Mouse (Mus musculus) heart, postnatal 0 days (tissue): ENCODE results near the gene Fbxw2. TPM values are rescaled to one million over a fixed set of nuclear protein-coding genes. Genes with fewer than 3 reads are reported as not detected.
"Not testable (repeated sequence)": the region's sequence is repeated elsewhere in the genome, so short reads cannot be mapped to it uniquely, and the experiment has no call there.

Experiments
- ATAC-seq: fragments of 200-750 bp; cut with Nextera tagmentation; 2 replicates; pipeline ENCODE4 v1.8.0; 2017; ENCODE audit warnings: low read depth, moderate number of reproducible peaks, moderate library complexity; ENCODE audit not compliant: insufficient read depth
- DNase-seq: peaks from one replicate; pipeline ENCODE4 v3.0.0-alpha.2; 2016; ENCODE audit warnings: low spot score
- H3K27ac ChIP-seq: fragments of 300-500 bp; sonication (generic); 2 replicates; pipeline ENCODE4 v1.5.1; 2014; ENCODE audit warnings: low read depth, mild to moderate bottlenecking
- H3K27me3 ChIP-seq: fragments of 300-500 bp; sonication (generic); 2 replicates; pipeline ENCODE4 v1.6.1; 2014; ENCODE audit warnings: low read length, mixed read lengths; ENCODE audit not compliant: control insufficient read depth, insufficient read depth
- H3K36me3 ChIP-seq: fragments of 300-500 bp; sonication (generic); replicated peaks from 2 replicates; pipeline ENCODE4 v1.6.1; 2014; ENCODE audit warnings: low read length, mixed read lengths; ENCODE audit not compliant: control insufficient read depth, insufficient read depth
- H3K4me1 ChIP-seq: fragments of 300-500 bp; sonication (generic); 2 replicates; pipeline ENCODE4 v1.6.1; 2014; ENCODE audit warnings: antibody characterized with exemption; ENCODE audit not compliant: control insufficient read depth, insufficient read depth
- H3K4me2 ChIP-seq: fragments of 300-500 bp; sonication (generic); 2 replicates; pipeline ENCODE4 v1.6.1; 2014; ENCODE audit warnings: low read depth, mild to moderate bottlenecking, low read length, moderate library complexity
- H3K4me3 ChIP-seq: fragments of 300-500 bp; sonication (generic); 2 replicates; pipeline ENCODE4 v1.5.1; 2014; ENCODE audit warnings: low read depth, low read length
- H3K9ac ChIP-seq: fragments of 300-500 bp; sonication (generic); replicated peaks from 2 replicates; pipeline ENCODE4 v1.6.1; 2014; ENCODE audit warnings: low read depth, low read length, mixed read lengths
- H3K9me3 ChIP-seq: fragments of 300-500 bp; sonication (generic); replicated peaks from 2 replicates; pipeline ENCODE4 v1.6.1; 2016; ENCODE audit warnings: low read length; ENCODE audit not compliant: control insufficient read depth
- CTCF ChIP-seq: IDR thresholded peaks from 2 replicates; pipeline ENCODE4 v1.5.1; 2016; ENCODE audit warnings: antibody characterized with exemption, control low read depth, low read depth
- EP300 ChIP-seq: IDR thresholded peaks from 2 replicates; pipeline ENCODE4 v1.6.1; 2016; ENCODE audit warnings: antibody characterized with exemption, low read depth
- whole genome bisulfite sequencing: fragments of 180-500 bp; shearing (Covaris S2); extraction: QIAGEN DNeasy Blood & Tissue Kit; methylation state at CpG from one replicate; pipeline ENCODE4 v1.1.7; 2014; 5-methylcytosine and 5-hydroxymethylcytosine counted together
- polyA plus RNA-seq: library from polyadenylated mRNA; unstranded; fragments of >200 nt; fragmentation: Nextera tagmentation; extraction: Ambion mirVana; gene quantifications from 2 replicates; pipeline ENCODE4 v1.2.1, GENCODE M21; 2015
- total RNA-seq: library from RNA; depleted of rRNA; stranded (reverse); fragments of >200 nt; gene quantifications from 2 replicates; pipeline ENCODE4 v1.2.3, GENCODE M21; 2014; ENCODE audit warnings: low replicate concordance

The Fbxw2 gene
- total and polyA plus RNA-seq, 2 experiments from 2014 or later, result 51.9 to 73.8 TPM

DNA sequence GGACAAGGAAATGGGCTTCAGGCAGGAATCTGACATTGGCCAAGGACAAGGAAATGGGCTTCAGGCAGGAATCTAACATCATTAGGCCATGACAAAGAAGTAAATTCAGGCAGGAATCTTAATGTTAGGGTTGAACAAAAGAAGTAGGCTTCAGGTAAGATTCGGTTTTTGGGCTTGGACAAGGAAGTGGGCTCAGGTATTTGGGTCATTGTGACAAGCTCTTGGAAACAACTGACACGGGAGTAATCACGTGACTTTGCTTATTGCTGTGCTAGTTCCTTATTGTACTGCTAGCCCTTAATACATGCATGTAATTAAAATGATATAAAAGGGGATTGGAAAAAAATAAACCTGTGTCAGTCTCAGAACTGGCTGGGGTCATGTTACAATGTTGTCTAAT lies 9.6 kb upstream of the Fbxw2 start:
- H3K9ac ChIP-seq, result no peak overlapping the region
- no peaks in the 10 kb centered on the region for H3K9me3 ChIP-seq
- H3K36me3 ChIP-seq, result no peaks in the 10 kb centered on the region
- no peaks in the 10 kb centered on the region for H3K27me3 ChIP-seq
- 67% methylated on average over 3 of the region's 3 CpGs for whole genome bisulfite sequencing
- H3K4me1 ChIP-seq, result no peaks in the 10 kb centered on the region
- ATAC-seq, result no peak
- no peak for TF ChIP-seq EP300
- no peak for TF ChIP-seq CTCF
- H3K27ac ChIP-seq, result no peak overlapping the region
- no peak for DNase-seq
- no peak overlapping the region for H3K4me3 ChIP-seq
- no peak overlapping the region for H3K4me2 ChIP-seq

DNA sequence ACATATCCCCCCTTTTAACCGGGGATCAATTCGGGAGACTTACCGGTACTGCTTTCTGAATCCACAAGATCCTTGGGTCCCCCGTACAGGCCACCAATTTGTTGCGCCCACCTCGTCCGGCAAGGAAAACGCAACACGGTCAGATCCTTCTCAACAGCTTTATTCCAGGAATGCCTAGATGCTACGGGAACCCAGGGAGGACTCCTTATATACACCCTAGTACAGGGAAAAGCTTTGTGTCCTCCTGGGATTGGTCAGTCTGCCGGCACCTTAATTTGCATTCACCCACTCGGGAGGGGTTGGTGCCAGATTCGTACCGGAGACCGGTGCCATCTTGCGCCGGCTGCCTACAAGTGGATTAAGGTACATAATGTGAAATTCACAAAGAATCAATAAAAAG lies 7.5 kb upstream of the Fbxw2 start:
- ATAC-seq, result no peak

GRCm38 (mm10) chr2:34832766-34833457 lies 6.8 kb upstream of the Fbxw2 start, which contains the start of gene Gm34653:
Gm34653 (plus strand) TSS chr2:34833007.
- H3K9ac ChIP-seq, DNase-seq, H3K36me3 ChIP-seq, H3K4me3 ChIP-seq, H3K4me1 ChIP-seq, ATAC-seq, H3K27ac ChIP-seq, H3K27me3 ChIP-seq, H3K4me2 ChIP-seq, H3K9me3 ChIP-seq: not testable (repeated sequence)
- 61% methylated on average over 11 of the region's 11 CpGs for WGBS

More for the DNA sequence above, 7.5 kb upstream of the Fbxw2 start:
- Histone ChIP-seq H3K9ac (no peak overlapping the region), H3K4me2 (no peak overlapping the region), H3K4me3 (no peak overlapping the region), H3K4me1 (no peaks in the 10 kb centered on the region), H3K36me3 (no peaks in the 10 kb centered on the region), H3K9me3 (no peaks in the 10 kb centered on the region), H3K27ac (no peak overlapping the region), H3K27me3 (no peaks in the 10 kb centered on the region)
- 85% methylated on average over 17 of the region's 17 CpGs for WGBS
- TF ChIP-seq EP300, result no peak
- TF ChIP-seq CTCF, result no peak
- DNase-seq, result no peak

DNA sequence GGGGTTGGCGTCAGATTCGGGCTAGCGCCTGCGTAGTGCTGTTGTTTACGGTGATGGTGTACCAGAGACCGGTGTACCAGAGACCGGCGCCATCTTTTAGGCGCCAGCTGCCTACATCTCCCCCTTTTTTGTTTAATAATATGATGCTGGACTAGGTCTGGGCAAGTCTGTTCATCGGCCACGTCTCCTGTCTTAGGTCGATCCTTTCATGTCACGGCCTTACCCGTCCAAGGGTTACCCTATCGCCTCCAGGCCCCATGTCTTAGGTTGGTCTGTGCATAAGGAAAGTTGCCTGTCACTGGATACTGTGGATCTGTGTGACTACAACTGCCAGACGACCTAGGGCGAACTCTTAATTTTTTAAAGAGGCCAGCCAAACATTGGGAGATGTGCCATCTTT lies 4.0 kb upstream of the Fbxw2 start:
- H3K4me3 ChIP-seq, H3K36me3 ChIP-seq, H3K4me2 ChIP-seq, H3K27ac ChIP-seq, H3K9ac ChIP-seq, ATAC-seq, DNase-seq, H3K9me3 ChIP-seq, H3K27me3 ChIP-seq: not testable (repeated sequence)
- WGBS, result 94% methylated on average over 17 of the region's 17 CpGs
- peaks cover 11% of the 10 kb centered on the region for H3K4me1 ChIP-seq

GRCm38 (mm10) chr2:34828026-34828425 lies 1.9 kb upstream of the Fbxw2 start:
- Histone ChIP-seq H3K9me3 (no peaks in the 10 kb centered on the region), H3K4me3 (no peak overlapping the region), H3K36me3 (no peaks in the 10 kb centered on the region), H3K27ac (no peak overlapping the region), H3K27me3 (no peaks in the 10 kb centered on the region), H3K4me2 (no peak overlapping the region), H3K4me1 (peaks cover 12% of the 10 kb centered on the region), H3K9ac (no peak overlapping the region)
- ATAC-seq (no peak), DNase-seq (no peak)
- no peak for TF ChIP-seq CTCF
- no peak for TF ChIP-seq EP300
- 85% methylated on average over 1 of the region's 1 CpGs for WGBS

GRCm38 (mm10) chr2:34827591-34827990 lies 1.5 kb upstream of the Fbxw2 start:
- TF ChIP-seq CTCF, result no peak
- TF ChIP-seq EP300, result no peak
- WGBS, result 76% methylated on average over 4 of the region's 4 CpGs
- H3K9ac ChIP-seq, result no peak overlapping the region

More at GRCm38 (mm10) chr2:34827591-34827990, 1.5 kb upstream of the Fbxw2 start:
- ATAC-seq (no peak), DNase-seq (no peak)
- Histone ChIP-seq H3K36me3 (peaks cover 1% of the 10 kb centered on the region), H3K9me3 (no peaks in the 10 kb centered on the region), H3K4me1 (peaks cover 12% of the 10 kb centered on the region), H3K4me3 (no peak overlapping the region), H3K27me3 (no peaks in the 10 kb centered on the region), H3K27ac (no peak overlapping the region), H3K4me2 (no peak overlapping the region)
